Mouse (Mus musculus) C2C12 (cell line): ENCODE measurements around the gene AK157302. TPM values are rescaled to one million over a fixed set of nuclear protein-coding genes. Genes with fewer than 3 reads are reported as not detected.
"Not testable (repeated sequence)": the region's sequence is repeated elsewhere in the genome, so short reads cannot be mapped to it uniquely, and the experiment has no call there.

Source experiments
- H3K27me3 ChIP-seq: one replicate; pipeline ENCODE4 v1.6.1; 2011; ENCODE audit not compliant: control insufficient read depth, insufficient read depth, insufficient read length
- H3K36me3 ChIP-seq: one replicate; pipeline ENCODE4 v1.6.1; 2011; ENCODE audit not compliant: control insufficient read depth, insufficient read depth
- H3K4me3 ChIP-seq: one replicate; pipeline ENCODE4 v1.5.1; 2011; ENCODE audit warnings: mild to moderate bottlenecking, control low read depth; ENCODE audit not compliant: poor library complexity, insufficient read depth, severe bottlenecking
- H3K79me2 ChIP-seq: one replicate; pipeline ENCODE4 v1.6.1; 2011; ENCODE audit not compliant: control insufficient read depth, insufficient read depth
- H3K79me3 ChIP-seq: one replicate; pipeline ENCODE4 v1.6.1; 2011; ENCODE audit warnings: low read depth, control low read depth
- H3ac ChIP-seq: one replicate; pipeline ENCODE3; 2011; ENCODE audit warnings: low read depth; ENCODE audit not compliant: control insufficient read depth, insufficient read length
- CEBPB ChIP-seq: IDR thresholded peaks from one replicate; pipeline ENCODE4 v1.6.1; 2011; ENCODE audit warnings: low read depth, mild to moderate bottlenecking, control low read depth, moderate library complexity
- CTCF ChIP-seq: IDR thresholded peaks from one replicate; pipeline ENCODE4 v1.5.1; 2011; ENCODE audit not compliant: control insufficient read depth, insufficient read depth, insufficient read length
- FOSL1 ChIP-seq: IDR thresholded peaks from one replicate; pipeline ENCODE4 v1.8.0; 2011; ENCODE audit warnings: mild to moderate bottlenecking, low read length; ENCODE audit not compliant: poor library complexity, insufficient read depth, severe bottlenecking
- MAX ChIP-seq: IDR thresholded peaks from one replicate; pipeline ENCODE4 v1.6.1; 2011; ENCODE audit warnings: mild to moderate bottlenecking, control low read depth
- MYOD1 ChIP-seq: IDR thresholded peaks from one replicate; pipeline ENCODE4 v1.6.1; 2011; ENCODE audit warnings: low read depth; ENCODE audit not compliant: control insufficient read depth, insufficient read length
- MYOG ChIP-seq: IDR thresholded peaks from one replicate; pipeline ENCODE4 v1.6.1; 2011; ENCODE audit not compliant: control insufficient read depth, insufficient read length; ENCODE audit errors: extremely low read depth
- USF1 ChIP-seq: IDR thresholded peaks from one replicate; pipeline ENCODE4 v1.6.1; 2011; ENCODE audit warnings: low read depth, mild to moderate bottlenecking, control low read depth, moderate library complexity
- polyA plus RNA-seq: library from polyadenylated mRNA; unstranded; fragments of >200 nt; fragmentation: generic; extraction: Trizol; gene quantifications from one replicate; pipeline ENCODE4 v1.2.1, GENCODE M21; 2012; ENCODE audit warnings: missing spikeins

Gene AK157302
- polyA plus RNA-seq, 1 experiment = 0.23 TPM

DNA sequence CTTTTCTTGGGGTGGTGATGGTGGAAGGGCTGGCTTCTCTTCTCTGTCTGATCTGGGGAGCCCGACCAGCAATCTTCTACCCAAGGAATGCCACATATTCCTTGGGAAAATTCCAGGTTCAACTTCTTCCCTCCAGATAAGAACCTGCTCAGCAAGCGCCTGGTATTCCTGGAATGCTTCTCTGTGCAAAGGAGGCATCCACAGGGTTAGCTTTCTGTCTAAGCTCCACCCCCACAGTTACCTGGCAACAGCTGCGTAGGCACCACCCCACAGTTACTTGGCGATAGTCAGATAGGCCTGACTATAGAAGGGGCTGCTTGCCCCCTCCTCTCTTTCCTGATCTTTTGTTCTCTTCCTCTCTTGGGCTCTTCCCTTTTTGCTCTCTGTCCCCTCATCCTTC lies 38.7 kb upstream of the AK157302 start:
- Histone ChIP-seq H3K27me3 (no peaks in the 10 kb centered on the region), H3K4me3 (no peak overlapping the region), H3ac (no peak overlapping the region), H3K79me2 (peaks cover 22% of the 10 kb centered on the region), H3K79me3 (peaks cover 17% of the 10 kb centered on the region), H3K36me3 (no peaks in the 10 kb centered on the region)
- TF ChIP-seq MYOG (no peak), MAX (no peak), CEBPB (no peak), FOSL1 (no peak), MYOD1 (no peak), CTCF (no peak), USF1 (no peak)

DNA sequence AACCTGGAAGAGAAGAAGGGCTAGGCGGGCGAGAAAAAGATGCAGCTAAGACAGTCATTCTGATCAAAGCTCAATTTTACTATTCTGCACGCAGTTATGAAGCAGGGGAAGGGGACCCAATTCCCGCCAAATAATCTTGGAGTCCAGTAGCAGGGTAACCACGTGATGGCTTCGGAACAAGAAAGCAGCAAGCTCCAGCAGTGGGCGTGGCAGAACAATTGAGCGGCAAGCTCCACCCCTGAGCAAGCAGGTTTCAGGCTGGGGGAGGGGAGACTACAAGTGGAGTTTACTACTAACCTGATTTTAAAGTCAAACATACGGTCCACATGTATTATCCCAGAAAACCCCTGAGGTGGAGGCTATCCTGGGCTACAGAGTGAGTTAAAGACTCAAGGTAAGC lies 32.5 kb upstream of the AK157302 start:
- not testable (repeated sequence) for H3K36me3 ChIP-seq, H3K79me3 ChIP-seq, H3K27me3 ChIP-seq, H3K79me2 ChIP-seq, H3K4me3 ChIP-seq, H3ac ChIP-seq

DNA sequence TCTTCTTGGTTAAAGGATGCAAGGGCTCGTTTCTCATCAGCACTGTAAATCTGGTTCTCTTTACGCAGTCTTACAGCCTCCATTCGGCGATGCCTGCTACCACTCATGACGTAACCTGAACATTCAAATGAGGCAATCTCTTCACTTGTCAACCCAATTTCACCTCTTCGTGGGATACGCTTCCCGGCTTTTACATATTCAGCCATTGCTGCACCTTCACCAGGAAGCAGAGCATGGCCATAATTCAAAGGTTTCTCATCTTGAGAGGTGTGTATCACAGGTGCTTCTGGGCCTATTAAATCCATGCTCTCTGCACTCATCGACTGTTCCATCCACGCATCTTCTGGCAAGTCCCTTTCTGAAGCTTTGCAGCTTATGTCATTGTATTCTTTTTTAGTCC lies 27.7 kb upstream of the AK157302 start:
- Histone ChIP-seq H3K36me3 (no peaks in the 10 kb centered on the region), H3K27me3 (peaks cover 6% of the 10 kb centered on the region), H3K4me3 (no peak overlapping the region), H3K79me3 (no peaks in the 10 kb centered on the region), H3K79me2 (no peaks in the 10 kb centered on the region), H3ac (no peak overlapping the region)
- TF ChIP-seq MYOD1 = no peak
- no peak for TF ChIP-seq CEBPB
- no peak for TF ChIP-seq CTCF
- TF ChIP-seq FOSL1 = no peak
- no peak for TF ChIP-seq USF1
- TF ChIP-seq MAX = no peak
- no peak for TF ChIP-seq MYOG

DNA sequence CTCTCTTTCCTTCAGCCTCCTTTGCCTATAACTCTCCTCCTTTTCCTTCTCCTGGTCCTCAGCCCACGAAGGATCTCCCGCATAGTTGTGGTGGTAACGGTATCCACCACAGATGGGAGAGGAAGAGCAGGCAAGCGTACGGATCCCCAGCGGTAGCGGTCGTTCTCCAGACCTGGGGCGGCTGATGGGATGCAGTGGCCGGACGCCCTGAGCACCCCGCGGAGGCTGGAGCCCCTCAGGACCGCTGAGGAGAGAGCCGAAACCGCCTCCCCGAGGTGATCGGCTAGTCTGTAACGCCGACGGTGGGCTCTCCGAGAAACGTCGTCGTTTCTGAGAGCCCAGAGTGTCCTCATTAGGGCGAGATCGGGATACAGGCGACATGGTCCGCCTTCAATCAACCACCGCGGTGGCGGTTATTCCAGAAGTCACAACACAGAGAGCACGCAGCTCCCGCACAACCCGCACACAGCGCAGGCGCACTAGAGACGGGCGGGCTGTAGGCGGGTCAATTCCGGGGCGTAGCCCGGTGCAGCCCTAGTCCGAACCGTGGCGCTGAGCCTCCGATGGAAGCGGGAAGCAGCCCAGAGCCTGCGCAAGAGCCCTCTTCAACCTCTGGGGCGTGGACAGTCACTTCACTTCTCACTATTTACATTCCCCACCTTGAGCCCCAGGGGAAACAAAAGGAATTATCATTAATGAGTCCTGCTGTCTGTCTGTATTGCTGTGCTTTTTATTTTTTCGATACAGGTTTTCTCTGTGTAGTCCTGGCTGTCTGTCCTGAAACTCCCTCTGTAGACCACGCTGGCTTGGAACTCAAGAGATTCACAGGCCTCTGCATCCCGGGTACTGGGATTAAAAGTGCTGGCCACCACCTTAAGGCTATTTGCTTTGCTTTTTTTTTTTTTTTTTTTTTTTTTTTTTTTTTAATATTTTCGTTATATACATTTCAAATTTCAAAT lies 26.7 kb upstream of the AK157302 start, which contains the start of gene Nkapl:
Nkapl (minus strand) TSS at position 449 of the 959 bp plus-strand sequence.
- no peaks in the 10 kb centered on the region for H3K79me3 ChIP-seq
- H3K27me3 ChIP-seq = peaks cover 6% of the 10 kb centered on the region
- H3K79me2 ChIP-seq = no peaks in the 10 kb centered on the region
- H3ac ChIP-seq = no peak within 1 kb of the TSS
- no peaks in the 10 kb centered on the region for H3K36me3 ChIP-seq
- H3K4me3 ChIP-seq = no peak within 1 kb of the TSS
- no peak for TF ChIP-seq CTCF
- no peak for TF ChIP-seq MYOG
- no peak for TF ChIP-seq CEBPB
- no peak for TF ChIP-seq USF1

DNA sequence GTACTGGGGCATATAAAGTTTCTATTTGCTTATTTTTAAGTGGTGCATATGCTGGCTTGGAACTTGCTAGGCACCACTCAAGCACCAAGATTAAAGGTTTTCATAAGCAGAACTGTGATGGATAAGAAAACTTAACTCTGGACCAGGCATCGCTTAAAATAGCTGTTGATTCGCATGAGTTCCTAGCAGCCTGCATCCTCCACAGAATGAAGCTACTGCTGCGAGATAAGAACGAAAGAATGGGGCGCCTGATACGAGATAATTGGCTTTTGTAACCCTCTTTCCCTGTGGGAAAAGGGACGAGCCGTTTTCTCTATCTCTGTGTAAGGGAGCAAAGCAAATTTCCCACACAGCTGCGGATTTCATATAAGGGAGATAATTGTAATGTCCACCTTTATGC lies 25.9 kb upstream of the AK157302 start:
- Histone ChIP-seq H3K4me3 (no peak overlapping the region), H3K36me3 (no peaks in the 10 kb centered on the region), H3ac (no peak overlapping the region), H3K79me3 (no peaks in the 10 kb centered on the region), H3K79me2 (no peaks in the 10 kb centered on the region), H3K27me3 (peaks cover 6% of the 10 kb centered on the region)
- TF ChIP-seq MAX (no peak), CEBPB (no peak), FOSL1 (no peak), USF1 (no peak), CTCF (no peak), MYOD1 (no peak), MYOG (no peak)

DNA sequence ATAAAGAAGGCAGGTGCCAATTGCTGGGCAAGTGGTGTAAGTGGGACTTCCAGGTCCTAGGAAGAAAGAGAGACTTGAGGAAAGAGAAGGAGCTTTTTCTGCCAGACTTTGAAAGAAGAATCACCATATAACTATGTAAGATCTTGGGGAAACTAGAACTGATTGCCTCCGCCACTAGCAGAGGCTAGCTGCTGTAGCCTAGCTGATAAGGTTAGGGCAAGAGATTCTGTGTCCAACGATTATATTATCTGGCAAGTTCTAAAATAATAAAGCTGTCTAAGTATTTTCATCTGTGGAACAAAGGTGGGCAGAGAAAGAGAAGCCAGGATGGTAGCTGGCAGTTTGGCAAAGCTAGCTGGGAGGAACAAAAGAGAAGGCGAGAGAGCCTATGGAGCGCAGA lies 22.6 kb upstream of the AK157302 start:
- Histone ChIP-seq H3K36me3 (no peaks in the 10 kb centered on the region), H3K27me3 (peaks cover 6% of the 10 kb centered on the region), H3K4me3 (no peak overlapping the region), H3ac (no peak overlapping the region), H3K79me2 (no peaks in the 10 kb centered on the region), H3K79me3 (no peaks in the 10 kb centered on the region)
- TF ChIP-seq FOSL1 (no peak), MYOG (no peak), MAX (no peak), MYOD1 (no peak), CTCF (no peak), CEBPB (no peak), USF1 (no peak)

DNA sequence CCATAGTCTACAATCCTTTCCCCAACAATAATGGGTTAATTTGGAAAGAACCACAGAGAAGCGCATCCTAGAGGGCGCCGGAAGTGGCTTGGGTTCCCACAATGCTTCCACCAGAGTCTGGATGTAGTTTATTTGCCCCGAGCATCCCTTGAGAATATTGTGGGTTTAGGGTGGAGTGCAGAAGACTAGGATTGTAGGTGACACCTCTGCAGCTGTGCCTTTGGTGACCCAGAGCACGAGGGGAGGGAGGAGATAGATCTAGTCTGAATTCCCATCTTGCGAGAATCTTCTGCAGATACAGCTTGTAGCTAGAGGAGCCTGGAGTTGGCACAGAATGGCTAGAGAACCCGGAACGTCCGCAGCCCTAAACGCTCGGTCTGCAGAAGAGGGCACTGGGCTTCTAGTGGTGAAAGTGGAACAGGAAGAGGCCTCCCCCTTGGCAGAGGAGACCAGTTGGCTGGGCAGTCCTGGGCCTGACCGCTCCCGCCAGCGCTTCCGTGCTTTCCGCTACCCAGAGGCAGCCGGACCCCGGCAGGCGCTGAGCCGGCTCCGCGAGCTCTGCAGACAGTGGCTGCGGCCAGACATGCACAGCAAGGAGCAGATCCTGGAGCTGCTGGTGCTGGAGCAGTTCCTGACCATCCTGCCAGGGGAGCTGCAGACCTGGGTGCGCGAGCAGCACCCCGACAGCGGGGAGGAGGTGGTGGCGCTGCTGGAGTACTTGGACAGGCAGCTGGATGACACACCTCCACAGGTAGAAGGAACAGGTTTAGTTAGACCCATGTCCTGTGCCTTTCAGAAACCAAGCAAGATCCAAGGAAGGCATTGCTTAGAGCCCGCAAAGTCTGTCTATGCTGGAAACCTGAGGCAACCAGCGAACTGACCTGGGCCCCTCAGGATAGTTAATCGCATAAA lies 16.0 kb upstream of the AK157302 start, which contains the start of the genes Zkscan4 and Gm10065:
Zkscan4 (plus strand) TSS at position 149 of the 912 bp plus-strand sequence.
Gm10065 (minus strand) TSS at position 683 of the 912 bp plus-strand sequence.
- not testable (repeated sequence) for H3K36me3 ChIP-seq, H3ac ChIP-seq, H3K79me2 ChIP-seq, H3K79me3 ChIP-seq, H3K4me3 ChIP-seq, H3K27me3 ChIP-seq
